Mouse (Mus musculus): ENCODE results near the gene Ttc7.

Ttc7 gene

GRCm38 (mm10) chr17:87337683-87338082, 55.0 kb downstream of the Ttc7 start:
- no peak for DNase-seq (ENCODE audit: low read depth)

- DNase-seq (ENCODE audit: low read depth), result no peak
Observed at GRCm38 (mm10) chr17:87339122-87339521, 56.4 kb downstream of the Ttc7 start.

- no peak for DNase-seq (ENCODE audit: low read depth)
Observed at GRCm38 (mm10) chr17:87343060-87343703, 60.5 kb downstream of the Ttc7 start.

DNA sequence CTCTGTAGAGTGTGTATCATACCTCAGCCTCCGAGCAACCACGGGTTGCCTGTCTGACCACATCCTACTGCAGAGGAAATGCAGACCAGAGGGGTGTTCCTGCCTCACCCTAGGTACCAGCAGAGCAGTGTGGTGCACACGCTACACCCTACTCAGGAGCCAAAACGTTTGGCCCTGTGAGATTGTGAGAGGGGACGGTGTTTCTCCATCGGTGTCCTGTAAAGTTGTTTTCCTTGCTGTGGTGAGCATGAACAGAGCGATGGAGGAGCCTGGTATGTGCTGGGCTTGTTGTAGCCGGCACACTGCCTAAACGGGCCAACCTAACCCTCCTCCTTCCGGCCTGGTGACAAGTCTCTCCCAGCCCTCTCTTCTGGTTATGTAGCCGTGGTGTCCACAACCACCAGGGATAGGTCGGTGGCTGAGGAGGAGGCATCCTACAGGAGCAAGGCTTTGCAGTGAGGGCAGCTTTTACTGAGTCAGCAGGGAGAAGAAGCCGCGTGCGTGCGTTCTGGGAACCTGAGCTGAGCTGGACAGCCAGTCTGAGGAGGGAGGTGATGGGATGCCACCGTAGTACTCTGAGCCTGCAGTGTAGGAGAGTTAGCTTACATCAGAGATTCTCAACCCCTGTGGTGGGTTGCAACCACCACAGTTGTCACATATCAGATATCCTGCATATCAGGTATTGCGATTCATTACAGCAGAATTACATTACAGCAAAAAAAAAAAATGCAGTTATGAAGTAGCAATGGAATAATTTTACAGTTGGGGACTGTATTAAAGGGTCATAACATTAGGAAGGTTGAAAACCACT, 62.0 kb downstream of the Ttc7 start:
- DNase-seq (ENCODE audit: low read depth), result no peak

DNA sequence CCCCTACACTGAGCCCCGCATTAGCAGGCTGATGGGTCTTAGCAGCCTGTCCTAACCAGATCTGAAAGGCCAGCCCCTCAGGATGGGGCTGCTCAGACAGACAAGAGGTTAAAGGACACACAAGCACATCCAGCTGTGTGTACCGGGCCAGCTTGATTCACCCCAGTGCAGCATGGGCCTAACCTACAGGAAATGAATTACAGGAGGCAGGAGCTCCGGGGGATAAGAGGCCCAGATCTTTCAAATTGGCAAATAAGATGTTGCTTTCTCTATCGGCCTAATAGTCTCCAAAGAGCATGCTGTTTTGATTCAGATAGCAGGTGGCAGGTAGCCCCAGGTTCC, 62.5 kb downstream of the Ttc7 start:
- DNase-seq (ENCODE audit: low read depth), result no peak

DNA sequence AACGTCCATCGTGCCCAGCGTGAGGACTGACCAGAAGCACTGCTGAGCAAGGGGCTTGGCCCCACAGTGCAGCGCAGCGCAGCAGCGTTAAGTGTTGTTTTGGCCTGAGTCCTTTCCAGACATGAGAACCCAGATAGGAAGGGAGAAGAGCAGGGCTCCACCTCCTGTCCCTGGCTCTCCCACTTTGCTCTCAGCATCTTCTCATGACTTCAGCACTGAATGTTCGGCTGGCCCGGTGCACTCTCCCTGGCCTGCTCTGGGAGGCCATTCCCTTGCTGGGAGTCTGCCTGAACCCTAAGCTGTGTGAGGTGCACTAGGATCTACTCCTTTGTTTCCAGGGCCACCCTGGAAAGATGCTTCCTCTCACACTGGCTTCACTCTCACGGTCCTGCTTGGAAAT, 65.7 kb downstream of the Ttc7 start:
- DNase-seq (ENCODE audit: low read depth), result no peak

DNA sequence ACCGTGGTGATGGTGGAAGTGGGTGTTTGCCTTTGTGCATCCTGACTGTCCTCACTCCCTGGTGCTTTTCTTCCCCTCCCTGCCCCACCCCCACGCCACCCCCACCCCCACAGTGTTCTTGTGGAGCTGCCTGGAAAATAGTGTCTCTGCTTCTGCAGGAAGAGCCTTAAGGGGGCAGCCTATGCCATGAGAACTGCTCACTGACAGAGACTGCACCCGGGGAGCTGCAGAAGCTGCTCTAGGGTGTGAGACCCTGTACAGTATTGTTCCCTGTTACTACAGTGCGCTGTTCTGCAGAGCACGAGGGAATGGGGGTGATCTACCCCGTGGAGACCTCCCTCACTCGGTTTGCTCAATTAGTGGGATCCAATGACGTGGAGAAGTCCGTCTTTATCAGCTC, 66.4 kb downstream of the Ttc7 start:
- no peak for DNase-seq (ENCODE audit: low read depth)

GRCm38 (mm10) chr17:87349575-87349974, 66.9 kb downstream of the Ttc7 start:
- no peak for DNase-seq (ENCODE audit: low read depth)

DNA sequence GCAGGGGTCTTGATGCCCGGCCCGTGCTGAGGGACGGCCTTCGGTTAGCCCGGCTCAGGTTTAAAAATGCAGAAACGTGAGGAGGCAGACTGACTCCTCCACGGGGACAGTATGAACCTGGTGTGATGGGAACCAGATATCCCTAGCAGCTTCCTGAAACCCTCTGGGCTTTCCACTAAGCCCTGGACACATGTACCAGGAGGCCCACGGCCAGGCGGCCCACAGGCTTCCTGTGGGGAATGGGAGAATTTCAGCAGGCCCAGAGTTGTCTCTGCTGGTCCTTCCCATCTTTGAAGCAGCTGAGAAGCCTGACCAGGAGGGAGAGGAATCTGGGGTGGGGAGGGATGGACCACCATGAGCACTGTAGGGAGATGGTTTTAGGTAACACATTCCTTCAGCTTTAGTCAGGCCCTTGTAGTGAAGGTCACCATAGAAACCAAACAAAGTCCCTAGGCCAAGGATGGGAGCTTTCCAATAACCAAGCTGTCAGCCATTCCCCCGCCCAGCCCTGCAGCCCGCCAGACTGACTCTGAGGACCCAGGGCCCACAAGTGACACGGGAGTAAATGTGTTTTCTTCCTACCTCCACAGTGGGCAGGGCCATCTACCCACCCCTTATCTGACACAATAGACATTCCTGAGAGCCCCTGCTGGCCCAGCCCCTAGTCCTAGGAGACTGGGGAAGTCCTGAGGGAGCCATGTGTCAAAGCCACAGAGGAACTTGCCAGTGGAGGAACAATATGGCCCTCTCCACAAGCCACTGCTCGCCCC, 68.0 kb downstream of the Ttc7 start:
- peak; percentile 55 for DNase-seq (ENCODE audit: low read depth)

- no peak for DNase-seq (ENCODE audit: low read depth)
Observed at GRCm38 (mm10) chr17:87351241-87352105, 68.8 kb downstream of the Ttc7 start.

- no peak for DNase-seq (ENCODE audit: low read depth)
Observed at GRCm38 (mm10) chr17:87352106-87352897, 69.6 kb downstream of the Ttc7 start.

- DNase-seq (ENCODE audit: low read depth), result no peak
Observed at GRCm38 (mm10) chr17:87352898-87353225, 70.2 kb downstream of the Ttc7 start.

- DNase-seq (ENCODE audit: low read depth), result no peak
Observed at GRCm38 (mm10) chr17:87353745-87354320, 71.1 kb downstream of the Ttc7 start.

DNA sequence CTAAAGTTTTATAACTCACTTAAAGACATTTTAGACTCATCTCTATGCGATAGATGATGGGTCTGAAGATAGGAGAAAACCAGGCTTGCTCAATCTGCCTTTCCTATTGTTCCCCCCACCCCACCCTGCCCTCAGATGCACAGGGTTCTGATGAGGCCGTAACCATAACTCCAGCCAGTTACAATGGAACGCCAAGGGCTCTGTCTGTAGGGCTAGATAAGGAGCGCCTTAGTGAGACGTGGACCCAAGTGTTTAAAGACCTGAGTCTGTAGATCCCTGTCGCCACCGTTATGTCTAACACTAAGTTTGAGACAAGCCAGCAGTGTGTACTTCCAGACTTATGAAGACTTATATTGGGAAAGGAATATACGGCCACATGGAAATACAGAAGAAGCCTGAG, 72.8 kb downstream of the Ttc7 start:
- DNase-seq (ENCODE audit: low read depth), result no peak

DNA sequence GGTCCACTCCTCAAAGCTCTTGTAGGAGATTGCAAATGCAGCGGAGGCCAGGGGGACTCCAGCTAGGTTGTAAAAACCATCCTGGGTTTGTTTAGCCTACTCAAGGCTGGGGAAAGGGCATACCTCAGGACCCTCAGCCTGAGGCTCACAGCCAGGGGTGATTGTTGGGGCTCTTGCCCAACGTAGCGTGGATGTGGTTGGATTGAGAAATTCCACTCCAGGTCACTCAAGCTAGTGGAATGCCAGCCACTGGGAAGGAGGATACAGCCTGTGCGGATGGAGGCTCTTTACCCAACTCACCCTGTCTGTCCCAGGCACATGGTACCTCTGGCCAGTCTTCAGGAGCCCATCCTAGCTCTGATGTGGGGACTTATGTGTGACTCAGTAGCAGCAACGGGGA, 73.6 kb downstream of the Ttc7 start:
- DNase-seq (ENCODE audit: low read depth), result no peak

DNA sequence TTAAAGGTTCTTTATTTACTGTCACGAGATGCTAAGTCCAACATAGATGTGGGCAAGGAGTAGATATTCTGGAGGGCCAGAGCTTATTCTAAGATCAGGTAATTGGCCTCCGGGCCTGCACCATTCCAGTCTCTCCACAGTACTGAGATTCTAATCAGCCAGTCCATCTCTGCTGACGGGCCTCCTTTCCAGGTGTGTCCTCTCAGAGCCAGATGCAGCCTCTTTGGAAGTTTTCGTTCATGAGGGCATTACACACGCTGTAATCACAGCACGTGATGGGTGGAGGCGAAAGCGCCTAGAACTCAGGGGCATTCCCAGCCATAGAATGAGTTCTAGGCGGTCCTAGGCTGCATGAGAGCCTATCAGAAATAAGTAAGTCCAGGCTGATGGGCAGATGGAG, 74.8 kb downstream of the Ttc7 start:
- DNase-seq (ENCODE audit: low read depth), result no peak

GRCm38 (mm10) chr17:87361132-87361531, 78.4 kb downstream of the Ttc7 start:
- no peak for DNase-seq (ENCODE audit: low read depth)

- no peak for DNase-seq (ENCODE audit: low read depth)
Observed at GRCm38 (mm10) chr17:87364108-87364507, 81.4 kb downstream of the Ttc7 start.

GRCm38 (mm10) chr17:87365268-87365667, 82.6 kb downstream of the Ttc7 start:
- DNase-seq (ENCODE audit: low read depth), result no peak

GRCm38 (mm10) chr17:87366520-87366919, 83.8 kb downstream of the Ttc7 start:
- DNase-seq (ENCODE audit: low read depth), result no peak

- DNase-seq (ENCODE audit: low read depth), result no peak
Observed at GRCm38 (mm10) chr17:87367228-87367627, 84.5 kb downstream of the Ttc7 start.
